In the genomic region with DNA sequence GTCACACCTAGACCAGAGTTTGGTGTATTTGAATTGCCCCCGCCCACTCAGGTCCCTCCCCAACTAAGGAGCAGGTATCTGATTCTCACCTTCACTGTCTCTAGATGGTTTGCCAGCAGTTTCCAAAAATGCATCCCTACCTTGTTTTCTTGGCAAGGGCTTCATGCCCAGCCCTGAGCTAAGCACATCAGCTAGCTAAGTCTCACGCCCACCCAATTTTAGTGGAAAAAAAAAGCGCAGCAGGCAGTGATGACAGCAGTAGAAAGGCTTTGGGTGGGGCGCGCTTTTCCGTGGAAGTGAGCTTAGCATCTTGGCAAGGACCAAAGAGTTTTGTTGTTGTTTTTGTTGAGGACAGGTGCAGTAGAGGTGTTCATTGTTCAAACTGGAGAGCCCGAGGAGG, we compare ENCODE assay signal across 16 mouse cellular contexts. TPM values are rescaled to one million over a fixed set of nuclear protein-coding genes. Genes with fewer than 3 reads are reported as not detected.
DNase-seq lines count a peak whose midpoint lies in the region; ATAC-seq and TF ChIP-seq lines count a peak whose summit lies in the region.
"Had no signal": no experiment of that assay in that cellular context is flagged by ENCODE, and none has a peak within 500 bp of the region (broad histone marks: within the 10 kb centered on the region; RNA-seq: fewer than 3 reads in every experiment).

Alox12e (minus strand) TSS at position 101 of the 400 bp plus-strand sequence.

- no peak for TF ChIP-seq CTCF in E14TG2a.4 (conservative IDR thresholded peaks at IDR 0.05; ENCODE audit: low read length)

- H3K4me3 ChIP-seq in heart, embryonic 16.5 days (ENCODE audit: low read length) = no peak within 1 kb of the TSS
- peak within 1 kb of the TSS; percentile 78 for H3K4me3 ChIP-seq in E14TG2a.4 (replicated peaks; ENCODE audit: low read length)
- H3K4me3 ChIP-seq in embryonic facial prominence, embryonic 10.5 days = peak within 1 kb of the TSS; percentile 37
- H3K4me3 ChIP-seq in limb, embryonic 13.5 days = no peak within 1 kb of the TSS
- H3K4me3 ChIP-seq: gastrocnemius, adult 2 months had no signal

- H3K36me3 ChIP-seq in heart, embryonic 16.5 days (ENCODE audit: control insufficient read depth, insufficient read depth) = no peaks in the 10 kb centered on the region
- no peaks in the 10 kb centered on the region for H3K36me3 ChIP-seq in E14TG2a.4 (ENCODE audit: insufficient read depth, low read length)
- H3K36me3 ChIP-seq in embryonic facial prominence, embryonic 10.5 days (replicated peaks) = no peaks in the 10 kb centered on the region
- H3K36me3 ChIP-seq in limb, embryonic 13.5 days = no peaks in the 10 kb centered on the region

- H3K9ac ChIP-seq in heart, embryonic 16.5 days (ENCODE audit: low read length) = no peak within 1 kb of the TSS
- no peak within 1 kb of the TSS for H3K9ac ChIP-seq in limb, embryonic 13.5 days

- H3K27ac ChIP-seq in heart, embryonic 16.5 days (ENCODE audit: low read length) = no peak within 1 kb of the TSS
- no peak within 1 kb of the TSS for H3K27ac ChIP-seq in embryonic facial prominence, embryonic 10.5 days (replicated peaks)
- H3K27ac ChIP-seq in limb, embryonic 13.5 days = no peak within 1 kb of the TSS
- H3K27ac ChIP-seq: gastrocnemius, adult 2 months had no signal

- no peaks in the 10 kb centered on the region for H3K9me3 ChIP-seq in heart, embryonic 16.5 days (replicated peaks; ENCODE audit: control insufficient read depth, low read length)
- no peaks in the 10 kb centered on the region for H3K9me3 ChIP-seq in E14TG2a.4 (ENCODE audit: low read length)
- H3K9me3 ChIP-seq in embryonic facial prominence, embryonic 10.5 days = no peaks in the 10 kb centered on the region
- H3K9me3 ChIP-seq in limb, embryonic 13.5 days = no peaks in the 10 kb centered on the region

- peak within 1 kb of the TSS; percentile 10; the same call in 1 of the 2 replicates for H3K4me2 ChIP-seq in heart, embryonic 16.5 days (ENCODE audit: low read depth, low read length)
- H3K4me2 ChIP-seq in limb, embryonic 13.5 days (replicated peaks) = peak within 1 kb of the TSS; percentile 7

- WGBS in heart, embryonic 16.5 days = 25% methylated on average over 7 of the region's 7 CpGs
- 30% methylated on average over 7 of the region's 7 CpGs for WGBS in embryonic facial prominence, embryonic 10.5 days
- 26% methylated on average over 7 of the region's 7 CpGs for WGBS in limb, embryonic 13.5 days

- ATAC-seq in heart, embryonic 16.5 days (replicated peaks; ENCODE audit: extremely low read depth, insufficient read depth, low FRiP score) = no peak
- no peak for ATAC-seq in limb, embryonic 13.5 days (ENCODE audit: low FRiP score, low read depth)
- no peak for ATAC-seq in erythroblast, adult 5-6 weeks (replicated peaks; ENCODE audit: low FRiP score, poor library complexity, severe bottlenecking)
- no peak for ATAC-seq in erythroid progenitor cell, adult 5-6 weeks (replicated peaks; ENCODE audit: low FRiP score, poor library complexity, severe bottlenecking)

- intact Hi-C loops in heart, postnatal 14 days (cut with DNase I) = no loop called here

- no peak for DNase-seq in heart, postnatal 14 days
- DNase-seq in embryonic facial prominence, embryonic 10.5 days (ENCODE audit: low spot score) = no peak
- no peak for DNase-seq in cerebellum, adult 18-20 months
- DNase-seq: adrenal gland, postnatal 10 days; cerebellum, postnatal 36 days; gastrocnemius, adult 2 months; kidney, postnatal 36 days; left cerebral cortex, postnatal 4 days; right cerebral cortex, postnatal 25 days; thymus, postnatal 25 days had no signal

- H3K27me3 ChIP-seq in heart, embryonic 16.5 days (ENCODE audit: control insufficient read depth, insufficient read depth, low read length) = peaks cover 43% of the 10 kb centered on the region
- peaks cover 79% of the 10 kb centered on the region for H3K27me3 ChIP-seq in E14TG2a.4 (ENCODE audit: insufficient read depth, low read length)
- peaks cover 71% of the 10 kb centered on the region for H3K27me3 ChIP-seq in embryonic facial prominence, embryonic 10.5 days (replicated peaks; ENCODE audit: low read depth, poor library complexity, severe bottlenecking)
- H3K27me3 ChIP-seq in limb, embryonic 13.5 days = peaks cover 80% of the 10 kb centered on the region

- H3K4me1 ChIP-seq in heart, embryonic 16.5 days (ENCODE audit: control insufficient read depth, insufficient read depth, low read length) = no peaks in the 10 kb centered on the region
- peaks cover 21% of the 10 kb centered on the region for H3K4me1 ChIP-seq in E14TG2a.4 (replicated peaks; ENCODE audit: low read depth, low read length)
- H3K4me1 ChIP-seq in embryonic facial prominence, embryonic 10.5 days = peaks cover 8% of the 10 kb centered on the region
- no peaks in the 10 kb centered on the region; the same call in 1 of the 2 replicates for H3K4me1 ChIP-seq in limb, embryonic 13.5 days

RNA-seq across cellular contexts. Expression of gene Alox12e, which starts in this region (rescaled TPM):
- polyA plus RNA-seq in heart, embryonic 16.5 days (2015; fragmentation: Nextera tagmentation; extraction: Ambion mirVana) = 2.8 and 7.2 TPM in 2 replicates
- total RNA-seq in heart, postnatal 14 days (2021) = under 1 TPM; 0.14 to 0.44 TPM
- not detected in 2 replicates for polyA plus RNA-seq in embryonic facial prominence, embryonic 10.5 days (2016; fragmentation: Nextera tagmentation; extraction: Ambion mirVana)
- polyA plus RNA-seq in limb, embryonic 13.5 days (2015; fragmentation: Nextera tagmentation; extraction: Ambion mirVana) = not detected in 2 replicates
- total RNA-seq in erythroblast, adult 5-6 weeks (2015; ENCODE audit: low replicate concordance) = 0.96 and 2.5 TPM in 2 replicates
- total RNA-seq in erythroblast, adult 5-6 weeks (2017; ENCODE audit: low replicate concordance) = 0.42 TPM in 1 of 2 replicates, not detected in the other
- 0.42 TPM in 1 of 2 replicates, not detected in the other for total RNA-seq in erythroid progenitor cell, adult 5-6 weeks (2015; ENCODE audit: low replicate concordance)
- total RNA-seq in erythroid progenitor cell, adult 5-6 weeks (2017; ENCODE audit: low replicate concordance) = not detected in 2 replicates
- total RNA-seq: adrenal gland, postnatal 10 days; gastrocnemius, adult 2 months; monocyte, adult 5-6 weeks had no signal

Comparison
In these comparisons a context has a peak if more than half of its experiments do, and no peak if none do; other contexts are left out.
1. H3K4me3 ChIP-seq: peak in E14TG2a.4 (single experiment) and embryonic facial prominence, embryonic 10.5 days (single experiment); none in heart, embryonic 16.5 days (single experiment) and limb, embryonic 13.5 days (single experiment).